Mouse (Mus musculus) spleen, adult 12 weeks (tissue): ENCODE data around the gene Tnrc6c.

Source experiments
- DNase-seq: peaks from one replicate; pipeline ENCODE4 v3.0.0; 2022; ENCODE audit warnings: low spot score

Gene Tnrc6c

DNA sequence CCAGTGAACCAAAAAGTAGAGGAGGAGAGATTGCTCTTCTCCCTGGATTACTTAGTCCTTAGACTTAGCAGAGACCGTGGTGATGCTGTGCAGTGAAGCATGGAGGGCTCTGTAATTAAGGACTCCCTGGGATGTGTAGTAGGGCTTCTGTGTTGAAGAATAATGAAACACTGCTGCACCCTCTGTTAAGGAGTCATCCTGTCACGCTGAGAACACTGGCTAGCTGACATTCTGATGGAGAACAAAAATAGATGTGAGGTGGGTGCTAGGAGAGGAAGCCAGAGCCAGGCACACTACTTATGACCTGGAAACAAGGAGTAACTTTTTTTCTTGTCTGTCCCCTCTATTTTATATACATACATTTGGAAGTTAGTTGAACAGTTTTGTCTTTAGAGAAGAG lies 22.6 kb downstream of the Tnrc6c start:
- DNase-seq, result no peak

DNA sequence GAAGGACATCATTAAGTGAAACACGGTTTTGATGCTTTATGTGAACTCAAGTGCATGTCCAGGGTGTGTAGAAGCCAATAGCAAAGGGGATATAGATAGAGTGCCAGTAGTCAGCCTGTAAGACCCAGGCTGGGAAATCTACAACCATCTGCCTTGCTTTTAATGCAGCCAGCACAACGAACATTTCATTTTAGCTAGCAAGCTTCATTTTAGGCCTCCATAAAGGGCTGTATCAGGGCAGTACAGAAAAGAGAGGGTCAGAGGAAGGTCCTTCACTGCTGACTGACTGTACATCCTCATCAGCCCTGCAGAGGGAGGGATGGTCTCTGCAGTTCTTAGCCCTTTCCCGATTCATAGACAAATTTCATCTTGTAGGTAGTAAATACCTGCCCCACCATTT lies 23.0 kb downstream of the Tnrc6c start:
- DNase-seq, result no peak

DNA sequence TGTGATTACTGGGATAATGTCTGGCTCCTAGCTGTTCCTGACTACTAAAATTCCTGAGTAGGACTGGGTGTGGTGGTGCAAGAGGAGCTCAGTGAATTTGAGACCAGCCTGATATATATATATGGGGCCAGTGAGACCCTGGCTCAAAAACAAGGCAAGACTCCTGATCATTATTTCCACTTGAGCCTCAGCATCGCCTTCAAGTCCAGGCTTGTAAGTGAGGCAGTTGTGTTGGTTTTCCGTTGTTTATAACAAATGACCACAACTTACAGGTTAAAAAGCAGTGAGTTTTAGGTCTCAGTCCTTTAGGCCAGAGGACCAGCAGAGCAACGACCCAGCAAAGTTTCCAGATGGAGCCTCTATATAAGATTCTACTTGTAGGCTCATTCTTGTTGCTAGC lies 23.5 kb downstream of the Tnrc6c start:
- DNase-seq, result no peak

DNA sequence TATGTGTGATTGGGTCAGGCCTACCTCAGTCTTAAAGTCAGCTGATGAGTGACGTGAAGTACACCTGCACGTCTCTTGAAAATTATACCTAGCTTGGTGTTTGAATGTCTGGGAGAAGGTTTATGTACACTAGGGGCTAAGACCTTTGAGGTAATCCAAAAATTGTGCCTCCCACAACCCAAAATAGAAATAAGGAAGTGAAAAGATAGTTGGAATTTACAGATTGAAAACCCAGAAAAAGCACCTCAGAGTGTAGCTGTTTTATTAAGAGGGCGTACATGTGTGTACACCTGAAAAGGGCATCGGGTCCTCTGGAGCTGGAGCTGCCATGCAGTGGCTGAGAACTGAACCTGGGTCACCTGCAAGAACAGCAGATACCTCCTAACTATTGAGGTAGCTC lies 24.1 kb downstream of the Tnrc6c start:
- DNase-seq, result no peak

DNA sequence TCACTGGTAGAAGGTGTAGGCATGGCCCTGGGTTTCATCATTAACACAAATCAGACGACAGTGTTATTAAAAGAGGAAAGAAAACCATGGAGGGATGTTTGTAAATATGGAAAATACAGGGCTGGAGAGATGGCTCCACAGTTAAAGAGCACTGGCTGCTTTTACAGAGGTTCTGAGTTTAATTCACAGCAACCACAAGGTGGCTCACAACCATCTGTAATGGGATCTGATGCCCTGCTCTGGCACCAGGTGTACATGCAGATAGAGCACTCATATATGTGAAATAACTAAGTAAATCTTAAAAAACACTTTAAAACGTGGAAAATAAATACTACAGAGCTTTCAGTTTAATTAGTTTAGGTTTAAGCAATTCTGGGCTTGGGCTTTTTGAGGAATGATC lies 24.7 kb downstream of the Tnrc6c start:
- DNase-seq, result no peak

DNA sequence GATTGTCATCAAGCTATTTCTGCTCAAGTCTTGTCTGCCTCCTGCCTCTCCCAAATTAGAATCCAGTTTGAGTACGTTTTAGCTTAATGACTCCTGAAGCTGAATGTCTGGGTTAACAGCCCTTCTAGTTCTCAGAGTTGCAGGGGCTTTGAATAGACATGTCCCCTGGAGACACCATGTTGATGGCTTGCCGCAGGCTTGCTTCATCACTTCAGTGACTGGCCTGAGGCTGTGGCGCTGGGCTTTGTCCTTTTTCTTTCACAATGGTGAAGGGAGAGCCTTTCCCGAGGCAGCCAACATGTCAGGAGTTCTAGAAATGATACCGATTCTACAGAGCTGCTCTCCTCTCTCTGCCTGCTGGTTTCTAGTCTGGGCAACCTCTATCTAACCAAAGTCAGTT lies 30.6 kb downstream of the Tnrc6c start:
- DNase-seq, result no peak

DNA sequence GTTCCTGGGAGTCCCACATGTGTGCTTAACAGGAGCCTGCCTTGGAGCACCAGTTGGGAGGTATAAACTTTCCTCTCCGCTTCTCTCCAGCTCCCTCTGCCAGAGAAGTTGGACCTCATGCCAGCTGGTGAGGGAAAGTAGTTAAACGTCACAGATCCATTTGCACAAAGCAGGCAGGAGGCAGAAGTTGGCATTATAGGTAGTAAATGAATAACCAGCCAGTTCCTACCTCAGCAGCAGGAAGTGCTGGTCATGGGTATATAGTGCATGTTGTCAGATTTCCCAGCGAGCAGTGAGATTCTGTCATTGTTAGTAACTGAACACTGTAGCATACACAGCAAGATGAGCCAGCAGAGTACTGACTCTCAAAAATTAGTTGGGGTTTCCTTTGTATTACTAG lies 31.4 kb downstream of the Tnrc6c start:
- DNase-seq, result no peak

DNA sequence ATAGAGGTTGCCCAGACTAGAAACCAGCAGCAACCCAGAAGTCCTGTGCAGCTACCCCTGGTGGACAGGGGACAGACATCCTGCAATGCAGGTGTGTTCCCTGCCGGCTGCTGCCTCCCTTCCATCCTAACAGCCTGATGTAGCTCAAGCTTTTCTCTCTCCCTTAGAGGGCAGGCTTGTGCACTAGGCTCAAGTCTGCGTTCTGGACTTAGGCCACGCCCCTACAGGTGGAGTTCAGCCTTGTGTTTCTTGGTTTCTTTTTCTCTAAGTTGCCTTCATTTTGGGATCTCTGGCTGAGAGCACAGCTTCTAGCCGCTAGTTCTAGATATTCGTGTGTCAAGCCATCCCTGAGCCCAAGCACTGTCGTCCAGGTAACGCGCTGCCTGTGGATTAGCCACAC lies 31.9 kb downstream of the Tnrc6c start:
- peak; percentile 14 for DNase-seq

DNA sequence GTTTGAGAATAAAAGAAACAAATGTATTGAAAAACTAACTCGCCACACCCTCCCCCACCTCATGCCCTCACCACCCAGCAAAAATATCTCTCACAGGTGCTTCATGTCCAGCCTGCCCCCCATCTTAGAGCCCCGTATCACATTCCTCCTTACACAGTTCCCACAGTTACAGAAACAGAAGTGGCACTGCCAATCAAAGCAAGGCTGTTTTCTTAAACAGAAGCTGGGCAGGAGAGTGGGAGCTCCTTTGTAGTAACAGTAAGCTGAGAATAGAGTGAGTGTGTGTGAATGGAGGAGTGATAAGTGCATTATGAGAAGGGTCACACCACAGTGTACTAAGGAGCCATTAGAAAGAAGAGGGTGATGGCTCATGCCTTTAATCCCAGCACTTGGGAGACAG lies 34.5 kb downstream of the Tnrc6c start:
- DNase-seq, result no peak

DNA sequence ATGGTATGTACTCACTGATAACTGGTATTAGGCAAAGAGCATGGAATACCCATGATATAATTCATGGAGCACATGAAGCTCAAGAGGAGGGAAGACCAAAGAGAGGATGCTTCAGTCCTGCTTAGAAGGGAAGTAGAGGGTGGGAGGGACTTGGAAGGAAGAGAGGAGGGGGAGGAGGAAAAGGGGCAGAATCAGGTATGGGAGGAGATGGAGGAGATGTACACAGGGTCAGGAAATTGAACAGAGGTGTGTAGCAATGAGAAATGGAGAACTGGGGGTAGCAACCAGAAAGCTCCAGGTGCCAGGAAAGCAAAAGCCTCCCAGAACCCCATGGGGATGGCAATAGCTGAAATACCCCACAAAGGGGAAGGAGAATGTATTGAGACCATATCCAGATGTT lies 37.2 kb downstream of the Tnrc6c start:
- no peak for DNase-seq

DNA sequence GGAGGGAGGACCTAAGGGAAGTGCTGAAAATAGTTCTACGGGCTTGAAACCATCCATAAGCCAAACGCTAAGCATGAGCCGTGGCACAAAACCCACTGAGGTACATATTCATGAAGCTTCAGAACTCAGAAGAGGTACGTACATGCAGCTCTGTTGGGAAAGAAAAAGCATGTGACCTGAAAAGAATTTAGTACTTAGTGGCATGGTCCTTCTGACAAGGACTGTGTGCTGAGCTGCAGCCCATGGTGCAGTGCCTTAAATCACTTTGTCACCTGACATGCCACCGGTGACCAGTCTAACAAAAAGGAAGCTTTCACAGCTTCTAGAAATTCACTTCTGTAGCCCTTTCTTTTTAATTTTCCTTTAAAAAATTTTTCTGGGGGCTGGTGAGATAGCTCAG lies 40.0 kb downstream of the Tnrc6c start:
- DNase-seq, result no peak

DNA sequence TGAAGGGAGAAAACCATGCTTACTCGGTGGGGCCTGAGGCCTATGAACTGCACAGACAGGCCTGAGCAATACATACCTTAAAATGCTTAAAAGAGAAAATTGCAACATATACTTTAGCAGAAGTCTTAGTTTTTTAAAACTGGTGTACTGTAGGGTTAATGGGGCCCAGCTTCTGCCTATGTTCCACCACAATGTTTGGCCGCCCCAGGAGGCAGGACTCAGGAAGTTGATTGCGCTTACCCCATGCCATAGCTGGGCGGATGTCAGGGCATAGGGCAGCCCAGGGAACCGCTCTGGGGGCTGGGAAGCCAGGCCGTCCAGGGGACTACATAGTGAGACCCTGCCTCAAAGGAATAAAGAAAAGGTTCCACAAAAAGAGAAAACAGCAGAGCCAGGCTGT lies 42.5 kb downstream of the Tnrc6c start:
- no peak for DNase-seq

DNA sequence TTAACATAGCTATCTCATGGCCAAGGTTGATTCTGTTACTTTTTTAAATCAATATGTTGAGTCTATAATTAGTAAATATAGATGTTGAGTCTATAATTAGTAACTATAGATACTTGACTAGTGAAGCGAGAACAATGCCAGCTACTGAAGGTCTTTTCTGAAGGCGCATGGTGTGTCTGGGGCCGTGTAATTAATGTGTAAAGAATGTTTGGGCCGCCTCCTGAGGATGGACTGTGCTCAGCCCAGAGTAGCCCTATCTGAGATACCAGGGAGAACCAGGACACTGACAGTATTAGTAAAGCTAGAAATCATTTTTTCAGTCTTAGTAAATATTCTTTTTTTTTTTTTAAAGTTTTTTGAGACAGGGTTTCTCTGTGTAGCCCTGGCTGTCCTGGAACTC lies 46.8 kb downstream of the Tnrc6c start:
- no peak for DNase-seq

DNA sequence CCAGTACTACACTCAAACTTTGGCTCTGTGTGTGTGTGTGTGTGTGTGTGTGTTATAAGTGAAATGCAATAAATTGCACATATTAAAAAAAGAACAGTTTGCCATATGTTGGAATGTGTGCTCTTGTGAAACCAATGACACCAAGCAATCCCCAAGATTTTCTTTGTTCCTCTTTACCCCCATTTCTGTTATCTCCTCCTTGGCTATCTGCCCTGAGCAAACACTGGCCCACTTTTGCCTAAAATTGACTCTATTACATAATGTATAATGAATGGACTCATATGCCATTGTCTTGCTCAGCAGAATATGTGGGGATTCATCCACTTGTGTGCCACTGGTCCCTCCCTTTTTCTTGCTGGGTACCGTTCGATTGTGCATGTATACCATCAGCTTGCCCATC lies 52.2 kb downstream of the Tnrc6c start:
- DNase-seq, result no peak

DNA sequence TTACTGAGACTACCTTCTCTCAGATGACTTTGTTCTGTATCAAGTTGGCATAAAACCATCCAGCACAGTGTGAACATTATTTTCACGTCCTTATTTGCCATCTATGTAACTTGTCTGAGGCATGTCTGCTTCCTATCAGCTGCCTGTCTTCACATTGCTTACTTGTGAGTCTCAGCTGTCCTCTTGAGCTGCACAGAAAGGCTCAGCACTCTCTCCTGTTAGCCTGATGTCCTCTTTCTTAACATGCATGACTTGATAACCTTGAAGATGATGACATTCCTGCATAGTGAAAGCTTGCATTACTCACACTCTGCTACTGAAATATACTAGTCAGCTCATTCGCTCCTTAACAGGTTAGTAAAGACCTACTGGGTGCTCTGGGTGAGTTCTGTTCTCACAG lies 53.1 kb downstream of the Tnrc6c start:
- DNase-seq, result no peak

DNA sequence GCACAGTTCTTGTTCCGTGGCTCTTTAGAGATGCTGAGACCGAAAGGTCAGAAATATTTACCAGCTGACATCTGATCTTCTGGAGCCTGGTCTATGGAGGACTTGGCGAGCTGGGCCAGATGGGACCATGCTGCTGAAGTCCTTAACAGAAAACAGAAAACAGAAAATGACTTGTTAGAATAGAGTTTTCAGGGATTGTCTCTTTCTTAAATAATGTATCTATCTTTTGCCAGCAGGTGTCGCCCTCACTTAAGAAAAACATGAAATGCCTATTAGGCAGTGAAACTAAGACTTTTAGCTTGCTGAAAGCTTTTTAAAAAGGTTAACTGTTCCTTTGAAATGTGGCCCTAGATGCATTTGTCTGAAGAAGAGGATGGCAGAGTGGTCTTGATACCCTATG lies 55.2 kb downstream of the Tnrc6c start:
- DNase-seq, result peak; percentile 29

DNA sequence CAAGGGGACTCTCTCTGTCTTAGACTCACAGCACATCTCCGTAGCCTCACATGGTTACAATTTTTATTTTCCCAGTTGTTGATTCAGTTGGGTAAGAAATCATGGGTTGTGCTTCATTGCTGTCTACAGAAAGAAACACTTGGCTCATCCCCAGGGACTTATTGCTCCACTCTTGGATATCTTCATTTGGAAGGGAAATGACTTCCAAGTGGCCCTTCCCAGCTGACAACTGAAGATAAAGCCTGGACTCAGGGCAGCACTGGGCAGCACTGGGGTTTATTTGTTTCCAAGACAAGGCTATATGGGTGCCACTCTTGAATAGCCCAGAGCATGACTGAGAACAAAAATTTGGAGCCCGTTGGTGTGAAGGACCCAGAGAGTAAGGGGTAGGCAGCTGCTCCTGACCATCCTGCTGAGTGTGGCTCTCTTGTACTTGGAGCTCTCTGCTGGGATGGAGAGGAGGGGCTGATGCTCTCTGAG lies 56.8 kb downstream of the Tnrc6c start:
- DNase-seq, result no peak

DNA sequence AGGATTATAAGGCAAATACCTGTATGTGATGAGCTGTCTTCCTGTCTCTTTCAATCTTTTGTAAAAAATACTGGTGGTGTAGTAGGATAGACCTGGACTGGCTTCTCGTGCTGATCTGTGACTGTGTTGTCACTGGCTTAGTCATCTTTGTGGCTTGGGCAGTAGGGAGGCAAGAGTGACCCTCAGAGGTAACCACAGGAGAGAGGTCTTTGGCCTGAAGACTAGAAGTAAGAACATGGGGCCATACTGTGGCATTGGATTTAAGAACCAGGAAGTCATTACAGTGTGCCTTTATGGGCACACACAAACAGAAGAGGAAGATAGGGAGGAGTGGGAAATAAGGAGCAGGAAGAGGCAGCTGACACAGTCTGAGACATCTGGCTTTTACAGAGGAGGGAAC lies 58.0 kb downstream of the Tnrc6c start:
- DNase-seq, result no peak

DNA sequence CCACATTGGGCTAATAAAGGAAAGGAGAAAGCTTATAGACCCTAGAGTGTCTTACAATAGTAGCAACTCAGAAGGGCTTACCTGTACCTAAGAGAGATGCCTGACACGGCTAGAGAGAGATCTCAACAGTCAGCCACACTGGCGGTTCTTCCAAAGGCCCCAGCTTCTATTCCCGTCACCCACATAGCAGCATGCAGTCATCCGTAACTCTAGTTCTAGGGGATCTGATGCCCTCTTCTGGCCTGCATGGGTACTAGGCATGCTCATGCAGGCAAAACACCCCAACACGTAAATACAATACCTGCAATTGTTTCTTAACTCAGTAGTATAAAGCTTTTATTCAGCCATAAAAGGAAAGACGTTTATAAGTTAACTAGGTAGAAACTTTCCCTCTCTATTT lies 59.3 kb downstream of the Tnrc6c start:
- DNase-seq, result no peak

DNA sequence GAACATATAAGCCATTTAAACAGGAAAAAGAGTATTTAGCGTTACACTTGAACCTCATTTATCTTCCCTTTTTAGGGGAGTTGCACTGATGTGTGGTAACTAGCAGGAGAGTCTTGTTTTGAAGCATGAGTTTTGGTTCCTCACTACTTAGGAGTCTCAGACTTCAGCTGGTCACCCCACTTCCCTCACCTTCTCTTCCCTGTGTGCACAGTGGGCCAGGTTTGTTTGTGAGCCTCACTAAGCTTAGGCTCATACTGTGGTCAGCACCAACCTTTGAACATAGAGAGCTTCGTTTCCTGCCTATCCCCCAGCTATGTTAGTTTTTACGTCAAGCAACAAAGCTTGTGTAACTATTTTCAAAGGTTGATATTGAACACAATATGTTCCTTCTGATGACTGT lies 64.7 kb downstream of the Tnrc6c start:
- DNase-seq, result no peak

DNA sequence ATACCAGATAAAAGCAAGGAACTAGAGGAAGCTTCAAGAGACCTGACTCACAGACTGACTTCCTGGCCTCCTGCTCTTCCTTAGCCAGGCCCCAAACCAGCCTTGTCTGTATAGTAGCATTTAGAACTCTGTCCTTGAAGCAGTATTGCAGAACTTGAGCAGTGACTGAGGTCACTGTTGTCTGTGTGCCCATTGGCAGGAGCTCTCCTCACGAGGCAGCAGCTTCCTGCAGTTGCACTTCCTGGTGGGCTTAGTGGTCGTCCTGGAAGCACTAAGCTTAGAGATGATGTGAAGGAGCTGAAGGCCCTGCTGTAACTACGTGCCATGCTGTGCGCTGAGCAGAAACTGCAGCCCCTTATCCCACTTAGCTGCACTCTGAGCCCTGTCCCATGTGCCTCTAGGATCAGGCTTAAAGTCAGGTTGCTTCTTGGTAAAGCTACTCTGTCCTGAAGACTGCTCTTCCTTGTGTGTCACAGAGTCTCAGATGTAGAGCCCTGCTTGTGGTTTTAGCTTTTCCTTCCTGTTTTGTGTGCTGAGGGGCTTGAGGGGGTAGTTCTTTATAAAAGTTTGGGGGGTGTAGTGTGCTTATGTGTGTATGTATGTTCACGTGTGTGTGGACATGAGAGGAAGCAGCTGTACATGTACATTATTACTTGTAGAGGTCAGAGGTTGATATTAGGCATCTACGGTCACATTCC lies 70.7 kb downstream of the Tnrc6c start:
- DNase-seq, result no peak

DNA sequence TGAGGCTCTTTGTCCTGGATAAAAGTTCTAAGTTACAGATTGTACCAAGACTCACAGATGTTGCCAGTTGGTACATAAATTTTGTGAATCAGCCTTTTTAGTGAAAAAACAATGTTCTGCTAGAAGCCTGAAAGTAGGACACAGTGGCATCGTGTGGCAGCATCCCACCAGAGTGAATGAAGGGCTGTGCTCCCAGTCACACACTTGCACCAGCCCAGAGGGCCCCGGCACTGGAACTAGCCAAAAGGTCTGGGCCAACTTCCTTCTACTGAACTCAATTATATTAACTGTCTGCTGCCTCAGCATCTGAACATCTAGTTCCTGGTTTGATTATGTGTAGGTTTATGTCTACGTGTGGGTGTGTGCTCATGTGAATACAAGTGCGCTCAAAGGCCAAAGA lies 72.9 kb downstream of the Tnrc6c start:
- DNase-seq, result no peak

DNA sequence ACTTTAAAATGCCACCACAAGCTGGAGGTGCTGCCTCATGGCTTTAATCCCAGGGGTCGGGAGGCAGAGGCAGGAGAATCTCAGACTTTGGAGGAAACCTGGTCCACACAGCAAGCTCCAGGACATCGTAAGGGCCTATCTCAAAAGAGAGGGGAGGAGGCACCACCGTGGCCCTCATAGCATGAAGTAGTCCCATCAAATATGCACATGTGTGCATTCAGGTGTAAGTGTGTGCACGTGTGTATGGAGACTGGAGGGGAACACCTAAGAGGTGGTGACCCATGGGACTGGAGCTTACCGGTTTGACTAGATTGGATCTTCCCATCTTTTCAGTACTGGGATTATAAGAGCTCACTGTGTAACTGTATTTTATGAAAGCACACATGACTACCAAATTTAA lies 74.2 kb downstream of the Tnrc6c start:
- no peak for DNase-seq

DNA sequence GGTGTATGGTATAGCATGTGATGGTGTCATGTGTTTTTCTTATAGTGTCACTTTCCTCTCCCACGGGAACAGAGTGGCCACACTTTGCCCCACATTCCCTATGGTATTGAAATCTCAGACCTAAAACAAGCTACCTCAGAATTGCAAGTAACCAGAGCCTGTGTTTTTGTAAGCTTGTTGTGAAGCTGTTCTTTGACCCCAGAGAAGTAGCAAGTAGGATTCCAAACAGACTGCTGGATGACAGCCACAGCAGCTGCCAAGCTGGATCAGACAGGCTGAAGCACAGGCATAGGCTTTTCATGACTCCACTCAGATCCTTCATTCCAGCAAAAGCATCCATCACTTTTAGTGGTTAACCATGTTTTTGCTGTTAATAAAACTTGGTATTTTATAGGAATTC lies 74.8 kb downstream of the Tnrc6c start:
- no peak for DNase-seq

DNA sequence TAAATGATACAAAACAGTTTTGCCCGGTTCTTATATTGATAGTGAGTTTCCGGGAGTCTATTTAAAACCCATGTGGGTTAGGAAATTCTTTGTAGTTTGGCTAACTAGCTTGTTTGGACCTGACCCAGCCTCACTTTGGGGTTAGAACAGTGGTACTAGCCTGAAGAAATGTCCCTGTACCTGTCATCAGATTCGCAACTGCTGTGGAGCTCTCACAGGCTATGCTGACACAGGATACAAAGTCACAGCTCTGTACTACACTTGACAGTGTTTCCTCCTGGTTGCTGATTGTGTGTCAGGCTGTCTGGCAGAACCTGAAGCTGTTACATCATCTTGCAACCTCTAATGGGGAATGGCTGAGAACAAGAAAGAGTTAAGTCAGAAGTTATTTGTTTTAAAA lies 75.3 kb downstream of the Tnrc6c start:
- DNase-seq, result no peak
